Mouse (Mus musculus): ENCODE results near the gene Sacs. TPM values are rescaled to one million over a fixed set of nuclear protein-coding genes. Genes with fewer than 3 reads are reported as not detected.

The Sacs gene
- polyA plus RNA-seq, 1 experiment from 2014 or later: 0.75 TPM

DNA sequence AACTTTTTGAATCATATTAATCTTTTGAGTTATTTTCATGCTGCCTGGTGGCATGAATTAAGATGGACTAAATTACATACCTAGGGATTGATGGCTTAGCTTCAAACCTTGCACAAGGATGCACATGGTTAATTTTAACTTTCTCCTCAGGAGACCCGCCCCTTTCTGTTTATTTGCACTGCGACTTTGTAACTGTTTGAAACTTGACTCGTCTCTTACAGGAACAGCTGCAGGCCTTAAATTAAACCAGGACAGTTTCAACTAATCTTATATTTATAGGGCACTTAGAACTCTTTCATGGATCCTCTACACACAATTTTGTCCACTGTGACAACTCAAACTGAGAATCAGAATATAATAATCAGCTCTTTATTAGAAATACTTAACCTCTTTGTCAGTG, 120.8 kb downstream of the Sacs start:
- Histone ChIP-seq H3K4me3 (ENCODE audit: low read depth, low read length) (no peak overlapping the region), H3K9ac (replicated peaks; ENCODE audit: low read depth) (no peak overlapping the region), H3K36me3 (ENCODE audit: insufficient read depth, low read length) (no peaks in the 10 kb centered on the region), H3K4me2 (replicated peaks; ENCODE audit: low read depth, low read length) (no peak overlapping the region), H3K4me1 (ENCODE audit: insufficient read depth, low read depth, low read length) (no peaks in the 10 kb centered on the region), H3K27me3 (replicated peaks; ENCODE audit: insufficient read depth, low read length) (no peaks in the 10 kb centered on the region), H3K9me3 (ENCODE audit: low read length) (no peaks in the 10 kb centered on the region), H3K27ac (ENCODE audit: low read length) (no peak overlapping the region)
- ATAC-seq (no peak), DNase-seq (ENCODE audit: low spot score) (peak; percentile 23)
- 21% methylated on average over 3 of the region's 3 CpGs for WGBS
- TF ChIP-seq EP300 (IDR thresholded peaks at IDR 0.05): no peak
- no peak for TF ChIP-seq CTCF (IDR thresholded peaks at IDR 0.05)

DNA sequence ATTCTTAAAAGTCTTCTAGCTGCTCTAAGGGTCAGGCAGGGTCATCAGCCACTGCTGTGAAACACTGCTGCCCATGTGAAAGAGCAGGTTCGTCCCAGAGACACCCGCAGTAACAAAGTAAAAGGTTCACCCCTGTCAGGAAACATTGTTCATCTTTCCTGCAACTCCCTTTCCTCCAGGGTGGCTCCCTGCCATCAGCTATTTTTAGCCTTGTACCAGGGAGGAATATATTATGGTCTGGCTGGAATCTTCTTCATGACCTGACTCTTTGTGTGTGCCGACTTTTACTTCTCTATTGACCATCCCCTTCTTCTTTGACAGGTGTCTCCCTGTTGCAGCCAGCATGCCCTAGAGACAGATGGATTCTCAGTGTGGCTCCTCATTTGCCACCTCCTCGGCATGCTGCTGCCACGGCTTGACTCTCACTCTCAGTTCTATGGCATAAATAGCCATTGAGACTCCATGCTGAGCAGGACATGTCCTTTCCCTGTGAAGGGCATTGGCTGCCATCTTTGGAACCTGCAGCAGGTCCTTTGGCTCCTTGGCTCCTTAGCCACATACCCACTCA, 129.7 kb downstream of the Sacs start:
- H3K27ac ChIP-seq (ENCODE audit: low read length): no peak overlapping the region
- no peak overlapping the region for H3K9ac ChIP-seq (replicated peaks; ENCODE audit: low read depth)
- WGBS: 55% methylated on average over 5 of the region's 5 CpGs
- no peaks in the 10 kb centered on the region for H3K4me1 ChIP-seq (ENCODE audit: insufficient read depth, low read depth, low read length)
- TF ChIP-seq CTCF (IDR thresholded peaks at IDR 0.05) (no peak), EP300 (IDR thresholded peaks at IDR 0.05) (no peak)
- no peak overlapping the region for H3K4me3 ChIP-seq (ENCODE audit: low read depth, low read length)
- ATAC-seq: no peak
- no peak for DNase-seq (ENCODE audit: low spot score)
- no peaks in the 10 kb centered on the region for H3K27me3 ChIP-seq (replicated peaks; ENCODE audit: insufficient read depth, low read length)
- no peaks in the 10 kb centered on the region for H3K36me3 ChIP-seq (ENCODE audit: insufficient read depth, low read length)
- H3K9me3 ChIP-seq (ENCODE audit: low read length): no peaks in the 10 kb centered on the region
- no peak overlapping the region for H3K4me2 ChIP-seq (replicated peaks; ENCODE audit: low read depth, low read length)

GRCm38 (mm10) chr14:61274414-61275198, 136.3 kb downstream of the Sacs start:
- no peak overlapping the region for H3K27ac ChIP-seq (ENCODE audit: low read length)
- TF ChIP-seq EP300 (IDR thresholded peaks at IDR 0.05) (no peak), CTCF (IDR thresholded peaks at IDR 0.05) (no peak)
- no peak for DNase-seq (ENCODE audit: low spot score)
- no peak for ATAC-seq
- 7% methylated on average over 38 of the region's 38 CpGs for WGBS
- no peaks in the 10 kb centered on the region for H3K9me3 ChIP-seq (ENCODE audit: low read length)
- H3K27me3 ChIP-seq (replicated peaks; ENCODE audit: insufficient read depth, low read length): 0 out of 2 replicates have a peak, but pooled peaks cover 8% of the 10 kb centered on the region
- H3K9ac ChIP-seq (replicated peaks; ENCODE audit: low read depth): no peak overlapping the region
- no peaks in the 10 kb centered on the region for H3K4me1 ChIP-seq (ENCODE audit: insufficient read depth, low read depth, low read length)
- H3K4me2 ChIP-seq (replicated peaks; ENCODE audit: low read depth, low read length): peak overlapping the region; percentile 22; the same call in 1 of the 2 replicates
- H3K36me3 ChIP-seq (ENCODE audit: insufficient read depth, low read length): no peaks in the 10 kb centered on the region
- H3K4me3 ChIP-seq (ENCODE audit: low read depth, low read length): no peak overlapping the region; the same call in 1 of the 2 replicates

GRCm38 (mm10) chr14:61277285-61277684, 139.0 kb downstream of the Sacs start:
- TF ChIP-seq EP300 (IDR thresholded peaks at IDR 0.05): no peak
- peak; percentile 76 for TF ChIP-seq CTCF (IDR thresholded peaks at IDR 0.05)

DNA sequence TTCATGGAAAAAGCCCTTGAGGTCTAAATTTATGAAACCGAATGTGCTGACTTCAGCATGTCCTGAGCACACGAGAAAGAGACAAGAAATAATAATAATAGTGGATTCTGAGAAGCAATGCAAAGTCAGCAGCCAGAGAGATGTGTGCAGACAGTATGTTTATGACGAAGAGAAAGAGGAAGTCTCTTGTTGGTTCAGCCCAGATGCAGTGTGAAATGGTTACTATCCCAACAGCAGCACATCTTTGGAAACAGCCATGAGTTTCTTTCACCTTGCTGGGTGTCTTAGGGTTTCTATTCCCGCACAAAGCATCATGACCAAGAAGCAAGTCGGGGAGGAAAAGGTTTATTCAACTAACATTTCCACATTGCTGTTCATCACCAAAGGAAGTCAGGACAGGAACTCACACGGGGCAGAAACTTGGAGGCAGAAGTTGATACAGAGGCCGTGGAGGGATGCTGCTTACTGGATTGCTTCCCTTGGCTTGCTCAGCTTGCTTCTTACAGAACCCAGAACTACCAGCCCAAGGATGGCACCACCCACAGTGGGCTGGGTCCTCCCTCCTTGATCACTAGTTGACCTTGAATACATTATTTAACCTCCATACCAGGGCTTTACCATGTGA, 140.5 kb downstream of the Sacs start:
- no peak overlapping the region for H3K27ac ChIP-seq (ENCODE audit: low read length)
- H3K4me2 ChIP-seq (replicated peaks; ENCODE audit: low read depth, low read length): no peak overlapping the region
- H3K4me3 ChIP-seq (ENCODE audit: low read depth, low read length): no peak overlapping the region
- H3K9me3 ChIP-seq (ENCODE audit: low read length): no peaks in the 10 kb centered on the region
- 70% methylated on average over 7 of the region's 7 CpGs for WGBS
- H3K9ac ChIP-seq (replicated peaks; ENCODE audit: low read depth): no peak overlapping the region
- ATAC-seq (no peak), DNase-seq (ENCODE audit: low spot score) (no peak)
- TF ChIP-seq CTCF (IDR thresholded peaks at IDR 0.05) (no peak), EP300 (IDR thresholded peaks at IDR 0.05) (no peak)
- H3K36me3 ChIP-seq (ENCODE audit: insufficient read depth, low read length): no peaks in the 10 kb centered on the region
- 0 out of 2 replicates have a peak, but pooled peaks cover 8% of the 10 kb centered on the region for H3K27me3 ChIP-seq (replicated peaks; ENCODE audit: insufficient read depth, low read length)
- no peaks in the 10 kb centered on the region for H3K4me1 ChIP-seq (ENCODE audit: insufficient read depth, low read depth, low read length)

More at GRCm38 (mm10) chr14:61277285-61277684, 139.0 kb downstream of the Sacs start:
- Histone ChIP-seq H3K9me3 (ENCODE audit: low read length) (no peaks in the 10 kb centered on the region), H3K36me3 (ENCODE audit: insufficient read depth, low read length) (no peaks in the 10 kb centered on the region), H3K27me3 (replicated peaks; ENCODE audit: insufficient read depth, low read length) (0 out of 2 replicates have a peak, but pooled peaks cover 8% of the 10 kb centered on the region), H3K4me2 (replicated peaks; ENCODE audit: low read depth, low read length) (no peak overlapping the region), H3K27ac (ENCODE audit: low read length) (no peak overlapping the region), H3K4me1 (ENCODE audit: insufficient read depth, low read depth, low read length) (no peaks in the 10 kb centered on the region), H3K4me3 (ENCODE audit: low read depth, low read length) (no peak overlapping the region), H3K9ac (replicated peaks; ENCODE audit: low read depth) (no peak overlapping the region)
- 10% methylated on average over 1 of the region's 1 CpGs for WGBS
- ATAC-seq (no peak), DNase-seq (ENCODE audit: low spot score) (no peak)

DNA sequence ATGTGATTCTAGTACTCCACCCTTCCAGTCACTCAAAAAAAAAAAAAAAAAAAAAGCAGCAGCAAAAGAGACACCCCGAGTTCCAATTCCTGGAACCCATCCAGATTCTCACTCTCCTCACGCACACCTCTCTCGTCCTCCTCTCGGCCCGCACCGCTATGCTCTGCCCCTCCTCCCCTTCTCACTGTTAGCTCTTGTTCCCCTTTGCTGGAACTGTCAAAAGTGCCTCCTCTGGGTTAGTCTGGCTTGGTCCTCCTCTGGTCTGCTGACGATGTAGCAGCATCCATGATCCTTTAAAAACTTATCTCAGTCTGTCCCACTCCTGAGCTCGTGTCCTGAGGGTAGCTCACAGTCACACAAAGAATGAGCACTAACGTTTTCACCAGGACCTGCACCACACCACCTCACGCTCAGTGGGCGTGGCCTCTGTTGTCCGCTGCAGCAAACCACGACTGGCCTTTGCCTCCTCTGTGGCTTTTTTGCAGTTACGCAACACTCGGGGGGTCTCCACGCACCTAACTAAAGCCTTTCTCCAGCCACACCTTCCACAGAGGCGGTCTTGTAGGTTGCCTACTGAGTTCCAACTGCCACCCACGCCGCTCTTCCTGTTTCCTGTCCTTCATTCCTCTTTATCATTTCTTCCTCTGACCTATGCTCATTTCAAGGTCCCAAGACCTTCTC, 150.5 kb downstream of the Sacs start:
- no peaks in the 10 kb centered on the region for H3K9me3 ChIP-seq (ENCODE audit: low read length)
- ATAC-seq: no peak
- H3K27me3 ChIP-seq (replicated peaks; ENCODE audit: insufficient read depth, low read length): no peaks in the 10 kb centered on the region
- 48% methylated on average over 19 of the region's 19 CpGs for WGBS
- no peak overlapping the region for H3K27ac ChIP-seq (ENCODE audit: low read length)
- no peak overlapping the region for H3K9ac ChIP-seq (replicated peaks; ENCODE audit: low read depth)
- H3K4me3 ChIP-seq (ENCODE audit: low read depth, low read length): no peak overlapping the region
- H3K4me1 ChIP-seq (ENCODE audit: insufficient read depth, low read depth, low read length): no peaks in the 10 kb centered on the region
- no peaks in the 10 kb centered on the region for H3K36me3 ChIP-seq (ENCODE audit: insufficient read depth, low read length)
- H3K4me2 ChIP-seq (replicated peaks; ENCODE audit: low read depth, low read length): no peak overlapping the region
- no peak for DNase-seq (ENCODE audit: low spot score)
- no peak for TF ChIP-seq CTCF (IDR thresholded peaks at IDR 0.05)
- TF ChIP-seq EP300 (IDR thresholded peaks at IDR 0.05): no peak

Other genes with a start within 250 kb of the Sacs start
- 35.0 and 37.2 TPM in 2 replicates for gene Tnfrsf19, start 92.0 kb upstream of the Sacs start, polyA plus RNA-seq (2015; fragmentation: Nextera tagmentation; extraction: Ambion mirVana)
- gene Sgcg, start 120.0 kb downstream of the Sacs start, polyA plus RNA-seq (2015; fragmentation: Nextera tagmentation; extraction: Ambion mirVana): 4.2 and 6.1 TPM in 2 replicates
- 4.6 and 5.0 TPM in 2 replicates for gene Arl11, start 171.3 kb downstream of the Sacs start, polyA plus RNA-seq (2015; fragmentation: Nextera tagmentation; extraction: Ambion mirVana)
- 2.9 and 3.6 TPM in 2 replicates for gene Ebpl, start 222.0 kb downstream of the Sacs start, polyA plus RNA-seq (2015; fragmentation: Nextera tagmentation; extraction: Ambion mirVana)